Mouse (Mus musculus) liver, embryonic 14.5 days (tissue): ENCODE results near the gene Slc28a1. TPM values are rescaled to one million over a fixed set of nuclear protein-coding genes. Genes with fewer than 3 reads are reported as not detected.

Experiments
- ATAC-seq: fragments of 200-750 bp; cut with Nextera tagmentation; 2 replicates; pipeline ENCODE4 v1.8.0; 2017; ENCODE audit warnings: moderate number of reproducible peaks, mild to moderate bottlenecking, moderate library complexity; ENCODE audit not compliant: insufficient read depth
- DNase-seq, 3 experiments: peaks; one replicate each; pipeline ENCODE4 v3.0.0-alpha.2; 2012 to 2013; ENCODE audit warnings: low read depth in 3 of 3, low spot score in 3 of 3
- H3K27ac ChIP-seq: fragments of 300-500 bp; sonication (generic); 2 replicates; pipeline ENCODE4 v1.5.1; 2014; ENCODE audit warnings: moderate library complexity, mild to moderate bottlenecking, control low read depth, inconsistent platforms
- H3K27me3 ChIP-seq: fragments of 300-500 bp; sonication (generic); 2 replicates; pipeline ENCODE4 v1.6.1; 2014; ENCODE audit warnings: mild to moderate bottlenecking, low read length, moderate library complexity; ENCODE audit not compliant: control insufficient read depth, insufficient read depth
- H3K36me3 ChIP-seq: fragments of 300-500 bp; sonication (generic); replicated peaks from 2 replicates; pipeline ENCODE4 v1.6.1; 2014; ENCODE audit warnings: low read depth; ENCODE audit not compliant: control insufficient read depth, insufficient read depth
- H3K4me1 ChIP-seq, 2 experiments: fragments of 200-500 bp in 1 of 2; fragments of 300-500 bp in 1 of 2; sonication (generic) in 1 of 2; replicated peaks; 2 replicates each; pipeline ENCODE4 v1.6.1; 2012 to 2014; ENCODE audit warnings: antibody characterized with exemption in 1 of 2, inconsistent platforms in 1 of 2, low read length in 1 of 2; ENCODE audit not compliant: control insufficient read depth in 2 of 2, insufficient read depth in 2 of 2
- H3K4me2 ChIP-seq: fragments of 300-500 bp; sonication (generic); 2 replicates; pipeline ENCODE4 v1.6.1; 2014; ENCODE audit warnings: low read depth, mild to moderate bottlenecking, control low read depth, moderate library complexity
- H3K4me3 ChIP-seq, 2 experiments: fragments of 200-500 bp in 1 of 2; fragments of 300-500 bp in 1 of 2; sonication (generic) in 1 of 2; 2 replicates each; pipeline ENCODE4 v1.5.1; 2012 to 2014; ENCODE audit warnings: low read depth in 2 of 2, low read length in 2 of 2, mild to moderate bottlenecking in 2 of 2, control low read depth in 1 of 2, inconsistent platforms in 1 of 2, moderate library complexity in 1 of 2; ENCODE audit not compliant: insufficient read depth in 1 of 2
- H3K9ac ChIP-seq: fragments of 300-500 bp; sonication (generic); replicated peaks from 2 replicates; pipeline ENCODE4 v1.6.1; 2014; ENCODE audit warnings: mild to moderate bottlenecking, control low read depth, moderate library complexity
- H3K9me3 ChIP-seq: fragments of 300-500 bp; sonication (generic); 2 replicates; pipeline ENCODE4 v1.6.1; 2016; ENCODE audit warnings: low read length, mixed read lengths; ENCODE audit not compliant: control insufficient read depth
- CTCF ChIP-seq: IDR thresholded peaks from 2 replicates; pipeline ENCODE4 v1.5.1; 2016; ENCODE audit warnings: antibody characterized with exemption, low read depth, control low read depth
- EP300 ChIP-seq: IDR thresholded peaks from 2 replicates; pipeline ENCODE4 v1.6.1; 2016; ENCODE audit warnings: antibody characterized with exemption, low read depth
- WGBS: fragments of 180-500 bp; shearing (Covaris S2); extraction: QIAGEN DNeasy Blood & Tissue Kit; methylation state at CpG from one replicate; pipeline ENCODE4 v1.1.7; 2014; ENCODE audit not compliant: insufficient replicate concordance; 5-methylcytosine and 5-hydroxymethylcytosine counted together
- polyA plus RNA-seq, 2 experiments: library from polyadenylated mRNA; depleted of rRNA in 1 of 2; stranded (reverse) in 1 of 2; unstranded in 1 of 2; fragments of >200 nt; fragmentation: Nextera tagmentation in 1 of 2; extraction: Ambion mirVana in 1 of 2; gene quantifications; 2 replicates each; pipeline versions ENCODE4 v1.2.1 to v1.2.3; 2012 to 2014

Gene Slc28a1
- polyA plus RNA-seq, 2 experiments = 0.50 to 0.54 TPM

- no peak for ATAC-seq
- no peak overlapping the region for H3K27ac ChIP-seq
- H3K27me3 ChIP-seq = no peaks in the 10 kb centered on the region
- no peak overlapping the region for H3K9ac ChIP-seq
- no peak for DNase-seq
- 55% methylated on average over 9 of the region's 9 CpGs for WGBS
- H3K4me1 ChIP-seq = no peaks in the 10 kb centered on the region
- no peaks in the 10 kb centered on the region for H3K9me3 ChIP-seq
- H3K4me2 ChIP-seq = no peak overlapping the region
- no peak for TF ChIP-seq CTCF
- no peak for TF ChIP-seq EP300
- no peaks in the 10 kb centered on the region for H3K36me3 ChIP-seq
- no peak overlapping the region for H3K4me3 ChIP-seq
These were observed 74.6 kb downstream of the Slc28a1 start for GRCm38 (mm10) chr7:81189180-81189579.

- H3K27ac ChIP-seq = no peak overlapping the region
- no peak for TF ChIP-seq EP300
- no peak for TF ChIP-seq CTCF
- no peak overlapping the region for H3K4me3 ChIP-seq
- H3K9me3 ChIP-seq = no peaks in the 10 kb centered on the region
- H3K4me2 ChIP-seq = no peak overlapping the region
- no peak overlapping the region for H3K9ac ChIP-seq
- no peaks in the 10 kb centered on the region for H3K27me3 ChIP-seq
- H3K4me1 ChIP-seq = 0 out of 4 replicates have a peak, but pooled peaks cover 0 to 4% of the 10 kb centered on the region in 2 experiments
- whole genome bisulfite sequencing = 15% methylated on average over 4 of the region's 4 CpGs
- no peak for DNase-seq
- no peaks in the 10 kb centered on the region for H3K36me3 ChIP-seq
- ATAC-seq = no peak
These were observed 80.9 kb downstream of the Slc28a1 start for GRCm38 (mm10) chr7:81195509-81195908.

DNA sequence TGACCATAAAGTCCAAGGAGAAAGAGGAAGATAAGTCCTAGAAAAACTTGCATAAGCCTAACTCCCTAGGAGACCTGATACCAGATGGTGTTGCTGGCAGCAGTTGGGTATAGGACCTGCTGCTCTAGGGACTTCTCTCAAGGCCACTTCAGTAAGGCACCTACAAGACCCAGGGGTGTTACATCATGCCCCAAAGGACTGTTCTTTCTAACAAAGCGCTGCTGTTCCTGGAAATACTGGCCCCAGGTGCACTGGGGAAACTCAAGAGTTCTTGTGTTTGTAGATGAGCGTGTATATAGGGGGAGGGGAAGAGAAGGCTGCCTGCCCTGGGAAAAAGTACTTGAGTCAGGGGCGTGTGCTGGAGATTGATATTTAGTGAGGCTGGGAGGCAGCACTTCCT lies 82.2 kb downstream of the Slc28a1 start:
- ATAC-seq = no peak
- no peak overlapping the region for H3K9ac ChIP-seq
- no peak overlapping the region for H3K4me2 ChIP-seq
- no peak for TF ChIP-seq EP300
- no peak for TF ChIP-seq CTCF
- no peaks in the 10 kb centered on the region for H3K36me3 ChIP-seq
- H3K27me3 ChIP-seq = no peaks in the 10 kb centered on the region
- 0 out of 4 replicates have a peak, but pooled peaks cover 0 to 4% of the 10 kb centered on the region in 2 experiments for H3K4me1 ChIP-seq
- no peak overlapping the region for H3K4me3 ChIP-seq
- DNase-seq = no peak
- WGBS = 47% methylated on average over 3 of the region's 3 CpGs
- no peak overlapping the region for H3K27ac ChIP-seq
- H3K9me3 ChIP-seq = no peaks in the 10 kb centered on the region

DNA sequence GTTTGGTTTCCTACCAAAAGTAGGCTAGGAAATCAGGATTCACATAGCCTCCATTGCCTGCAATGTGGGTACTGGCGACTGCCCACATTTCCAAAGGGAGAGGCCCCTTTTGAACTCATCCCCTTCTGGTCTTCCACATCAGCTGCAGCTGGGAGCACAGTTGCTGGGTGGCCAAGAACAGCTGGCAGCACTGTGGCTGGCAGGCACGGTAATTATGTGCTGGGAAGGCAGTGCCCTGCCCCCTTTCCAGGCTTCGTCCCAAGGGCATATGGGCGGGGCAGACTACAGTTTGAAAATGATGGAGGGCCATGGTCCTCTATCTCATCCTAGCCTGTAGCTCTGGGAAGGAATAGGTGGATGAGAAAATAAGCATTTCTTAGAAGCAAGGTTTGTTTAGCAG lies 83.9 kb downstream of the Slc28a1 start:
- no peaks in the 10 kb centered on the region for H3K36me3 ChIP-seq
- H3K4me1 ChIP-seq = 0 out of 4 replicates have a peak, but pooled peaks cover 0 to 4% of the 10 kb centered on the region in 2 experiments
- no peaks in the 10 kb centered on the region for H3K27me3 ChIP-seq
- no peak overlapping the region for H3K4me2 ChIP-seq
- ATAC-seq (no peak), DNase-seq (no peak)
- no peak overlapping the region for H3K27ac ChIP-seq
- WGBS = 40% methylated on average over 4 of the region's 4 CpGs
- H3K9me3 ChIP-seq = no peaks in the 10 kb centered on the region
- TF ChIP-seq CTCF = no peak
- no peak for TF ChIP-seq EP300
- no peak overlapping the region for H3K4me3 ChIP-seq
- H3K9ac ChIP-seq = no peak overlapping the region

DNA sequence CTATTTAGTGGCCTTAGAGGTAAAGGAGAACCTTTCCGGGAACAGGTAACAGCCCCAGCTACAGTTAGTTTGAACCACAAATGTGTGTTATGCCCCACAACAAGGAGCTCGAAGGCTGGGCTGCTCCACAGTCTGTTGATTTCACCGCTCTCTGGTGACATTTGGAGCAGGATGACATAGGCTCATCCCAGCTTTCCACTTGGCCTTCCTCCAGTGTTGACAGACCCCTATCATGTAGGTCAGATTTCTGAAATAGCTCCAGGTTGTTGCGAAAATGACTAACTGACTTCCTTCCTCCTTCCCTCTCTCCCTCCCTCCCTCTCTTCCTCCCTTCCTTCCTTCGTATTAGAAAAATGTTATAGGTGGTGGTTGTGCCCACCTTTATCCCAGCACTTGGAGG lies 84.5 kb downstream of the Slc28a1 start:
- Histone ChIP-seq H3K4me1 (0 out of 4 replicates have a peak, but pooled peaks cover 0 to 4% of the 10 kb centered on the region in 2 experiments), H3K9ac (no peak overlapping the region), H3K4me2 (no peak overlapping the region), H3K27me3 (no peaks in the 10 kb centered on the region), H3K9me3 (no peaks in the 10 kb centered on the region), H3K27ac (no peak overlapping the region), H3K4me3 (no peak overlapping the region), H3K36me3 (no peaks in the 10 kb centered on the region)
- no peak for DNase-seq
- 35% methylated on average over 5 of the region's 5 CpGs for WGBS
- ATAC-seq = no peak
- TF ChIP-seq CTCF (no peak), EP300 (no peak)
